Mouse (Mus musculus) right cerebral cortex, adult 2 months (tissue): ENCODE measurements at regions not wholly inside any gene's neighbourhood (a gene's known extent, or its start where the extent isn't known, plus 50 kb on each side); places are given as distances from the start of the nearest gene placed in this dataset.
A peak's percentile ranks its signal among the peaks of the same experiment; 100 is the strongest.

Experiments
- DNase-seq, 2 experiments: peaks; one replicate each; pipeline ENCODE4 v3.0.0; 2021 to 2022; ENCODE audit warnings: low spot score in 2 of 2

DNA sequence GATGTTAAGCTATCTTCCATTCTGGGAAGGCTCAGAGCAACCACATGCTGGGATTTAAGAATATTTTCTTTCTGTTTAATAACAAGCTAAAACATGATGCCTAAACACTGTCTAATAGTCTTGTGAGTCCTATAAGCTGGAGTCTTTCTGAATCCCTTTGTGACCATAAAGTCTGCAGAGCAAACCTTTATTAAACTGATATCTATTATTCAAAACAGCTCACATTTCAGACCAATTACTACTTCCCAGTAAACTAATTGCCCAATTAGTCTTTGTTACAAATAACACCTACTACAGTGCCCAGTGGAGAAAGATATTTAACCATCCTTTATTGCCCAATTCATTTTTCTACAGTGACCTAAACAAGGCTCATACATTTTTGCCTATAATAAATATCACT, 277.7 kb downstream of the Stxbp6 start:
- DNase-seq, result no peak

DNA sequence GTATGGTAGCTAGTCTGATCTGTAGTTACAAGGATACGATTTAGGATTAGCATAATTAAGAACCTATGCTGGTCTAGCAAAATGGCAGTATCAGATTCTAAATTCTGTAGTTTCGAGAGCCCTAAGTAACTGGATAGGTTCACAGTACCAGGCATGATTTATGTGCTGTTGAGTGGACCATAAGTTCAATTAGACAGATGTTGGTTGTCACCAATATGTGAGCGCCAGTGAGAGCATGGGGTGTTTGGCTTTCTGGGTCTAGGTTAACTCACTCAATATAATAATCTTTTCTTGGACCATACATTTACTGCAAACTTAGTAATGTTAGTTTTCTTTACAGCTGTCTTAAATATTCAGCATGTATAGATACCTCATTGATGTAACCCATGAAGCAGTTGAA, 323.8 kb downstream of the Stxbp6 start:
- DNase-seq, result no peak

- DNase-seq, result peak; percentile 6
Observed at GRCm38 (mm10) chr12:44726767-44727166, 347.7 kb downstream of the Stxbp6 start.
